22 mouse cellular contexts compared by ENCODE assay signal in genomic region chr13:56630552-56630951, GRCm38 (mm10). TPM values are rescaled to one million over a fixed set of nuclear protein-coding genes. Genes with fewer than 3 reads are reported as not detected.
A peak's percentile ranks its signal among the peaks of the same experiment; 100 is the strongest.
DNase-seq lines count a peak whose midpoint lies in the region; ATAC-seq and TF ChIP-seq lines count a peak whose summit lies in the region.
"Had no signal": no experiment of that assay in that cellular context is flagged by ENCODE, and none has a peak within 500 bp of the region (broad histone marks: within the 10 kb centered on the region; RNA-seq: fewer than 3 reads in every experiment).

No protein-coding gene starts in this region.

- no peak overlapping the region for H3K4me2 ChIP-seq in kidney, embryonic 15.5 days
- no peak overlapping the region for H3K4me2 ChIP-seq in kidney, embryonic 14.5 days (replicated peaks; ENCODE audit: low read depth, low read length)
- H3K4me2 ChIP-seq in stomach, embryonic 14.5 days (replicated peaks; ENCODE audit: low read depth, low read length): no peak overlapping the region
- H3K4me2 ChIP-seq in stomach, postnatal 0 days (replicated peaks; ENCODE audit: low read depth): no peak overlapping the region
- no peak overlapping the region for H3K4me2 ChIP-seq in hindbrain, embryonic 14.5 days (replicated peaks)
- H3K4me2 ChIP-seq: forebrain, embryonic 15.5 days; hindbrain, embryonic 15.5 days had no signal

- no peak for TF ChIP-seq EP300 in stomach, postnatal 0 days (optimal IDR thresholded peaks at IDR 0.05)

- no peak overlapping the region for H3K9ac ChIP-seq in kidney, embryonic 15.5 days
- no peak overlapping the region for H3K9ac ChIP-seq in kidney, embryonic 14.5 days (ENCODE audit: low read depth, low read length)
- H3K9ac ChIP-seq in stomach, embryonic 14.5 days (replicated peaks; ENCODE audit: low read depth, low read length): no peak overlapping the region
- H3K9ac ChIP-seq in stomach, postnatal 0 days (ENCODE audit: low read length): no peak overlapping the region
- no peak overlapping the region for H3K9ac ChIP-seq in hindbrain, embryonic 14.5 days
- H3K9ac ChIP-seq: forebrain, embryonic 15.5 days; hindbrain, embryonic 15.5 days had no signal

- H3K4me3 ChIP-seq in kidney, embryonic 15.5 days (replicated peaks): no peak overlapping the region
- no peak overlapping the region for H3K4me3 ChIP-seq in kidney, embryonic 14.5 days (ENCODE audit: low read length)
- no peak overlapping the region for H3K4me3 ChIP-seq in stomach, embryonic 14.5 days (ENCODE audit: low read depth, low read length)
- no peak overlapping the region for H3K4me3 ChIP-seq in stomach, postnatal 0 days (ENCODE audit: low read depth, low read length)
- no peak overlapping the region for H3K4me3 ChIP-seq in hindbrain, embryonic 14.5 days (replicated peaks; ENCODE audit: low read length)
- H3K4me3 ChIP-seq: forebrain, embryonic 15.5 days; hindbrain, embryonic 15.5 days; left cerebral cortex, adult 2 months; midbrain, embryonic 10.5 days had no signal

- H3K9me3 ChIP-seq in kidney, embryonic 15.5 days (replicated peaks): no peaks in the 10 kb centered on the region
- H3K9me3 ChIP-seq in kidney, embryonic 14.5 days (ENCODE audit: control insufficient read depth, low read length): no peaks in the 10 kb centered on the region
- no peaks in the 10 kb centered on the region for H3K9me3 ChIP-seq in stomach, embryonic 14.5 days (ENCODE audit: control insufficient read depth, low read depth, low read length)
- H3K9me3 ChIP-seq in stomach, postnatal 0 days (ENCODE audit: control insufficient read depth, low read length): no peaks in the 10 kb centered on the region
- H3K9me3 ChIP-seq in hindbrain, embryonic 14.5 days (ENCODE audit: control insufficient read depth, low read length): no peaks in the 10 kb centered on the region
- H3K9me3 ChIP-seq: forebrain, embryonic 15.5 days; hindbrain, embryonic 15.5 days; midbrain, embryonic 10.5 days had no signal

- H3K36me3 ChIP-seq in kidney, embryonic 15.5 days: peaks cover 71% of the 10 kb centered on the region
- H3K36me3 ChIP-seq in kidney, embryonic 14.5 days (ENCODE audit: control insufficient read depth, insufficient read depth, low read length): peaks cover 44% of the 10 kb centered on the region
- H3K36me3 ChIP-seq in stomach, embryonic 14.5 days (ENCODE audit: control insufficient read depth, insufficient read depth, low read length): peaks cover 32% of the 10 kb centered on the region
- peaks cover 2% of the 10 kb centered on the region; the same call in 1 of the 2 replicates for H3K36me3 ChIP-seq in stomach, postnatal 0 days (ENCODE audit: control insufficient read depth, insufficient read depth, low read length)
- no peaks in the 10 kb centered on the region for H3K36me3 ChIP-seq in hindbrain, embryonic 14.5 days (replicated peaks; ENCODE audit: control insufficient read depth, insufficient read depth)
- H3K36me3 ChIP-seq: forebrain, embryonic 15.5 days; hindbrain, embryonic 15.5 days; midbrain, embryonic 10.5 days had no signal

- peaks cover 31% of the 10 kb centered on the region for H3K4me1 ChIP-seq in kidney, embryonic 15.5 days
- peaks cover 23% of the 10 kb centered on the region for H3K4me1 ChIP-seq in kidney, embryonic 14.5 days (ENCODE audit: control insufficient read depth, insufficient read depth, low read length)
- H3K4me1 ChIP-seq in stomach, embryonic 14.5 days (ENCODE audit: control insufficient read depth, insufficient read depth, low read length): peaks cover 39% of the 10 kb centered on the region
- 0 out of 2 replicates have a peak, but pooled peaks cover 4% of the 10 kb centered on the region for H3K4me1 ChIP-seq in stomach, postnatal 0 days (replicated peaks; ENCODE audit: control insufficient read depth, insufficient read depth)
- no peaks in the 10 kb centered on the region for H3K4me1 ChIP-seq in hindbrain, embryonic 14.5 days (replicated peaks; ENCODE audit: control insufficient read depth, insufficient read depth, low read length)
- H3K4me1 ChIP-seq: forebrain, embryonic 15.5 days had no signal

- no peak for TF ChIP-seq CTCF in stomach, postnatal 0 days (IDR thresholded peaks at IDR 0.05; ENCODE audit: low read depth)

- no peak for ATAC-seq in kidney, embryonic 15.5 days (replicated peaks; ENCODE audit: low FRiP score)
- no peak for ATAC-seq in kidney, embryonic 14.5 days (ENCODE audit: low FRiP score, low TSS enrichment)
- ATAC-seq in stomach, embryonic 14.5 days (ENCODE audit: insufficient number of reproducible peaks, insufficient read depth, low FRiP score, low read depth): no peak
- ATAC-seq in stomach, postnatal 0 days (ENCODE audit: low FRiP score, low TSS enrichment): no peak; the same call in 1 of the 2 replicates
- ATAC-seq in hindbrain, embryonic 14.5 days (ENCODE audit: low FRiP score): no peak
- ATAC-seq: CD4-positive, CD25-positive, alpha-beta regulatory T cell, adult 4 months; forebrain, embryonic 15.5 days had no signal

- WGBS in kidney, embryonic 15.5 days: 41% methylated on average over 6 of the region's 6 CpGs
- WGBS in kidney, embryonic 14.5 days: 39% methylated on average over 6 of the region's 6 CpGs
- 39% methylated on average over 6 of the region's 6 CpGs for WGBS in stomach, embryonic 14.5 days
- WGBS in stomach, postnatal 0 days: 31% methylated on average over 6 of the region's 6 CpGs
- WGBS in large intestine, adult 2 months: 12% methylated on average over 6 of the region's 6 CpGs
- WGBS in hindbrain, embryonic 14.5 days: 46% methylated on average over 6 of the region's 6 CpGs

- H3K27me3 ChIP-seq in kidney, embryonic 15.5 days: no peaks in the 10 kb centered on the region
- no peaks in the 10 kb centered on the region for H3K27me3 ChIP-seq in kidney, embryonic 14.5 days (ENCODE audit: control insufficient read depth, insufficient read depth, low read length)
- no peaks in the 10 kb centered on the region for H3K27me3 ChIP-seq in stomach, embryonic 14.5 days (ENCODE audit: control insufficient read depth, insufficient read depth, low read length)
- no peaks in the 10 kb centered on the region for H3K27me3 ChIP-seq in stomach, postnatal 0 days (ENCODE audit: control insufficient read depth, insufficient read depth, low read length)
- no peaks in the 10 kb centered on the region for H3K27me3 ChIP-seq in hindbrain, embryonic 14.5 days (ENCODE audit: control insufficient read depth, insufficient read depth, low read length)
- H3K27me3 ChIP-seq: forebrain, embryonic 15.5 days; hindbrain, embryonic 15.5 days had no signal

- no peak for DNase-seq in stomach, postnatal 0 days (ENCODE audit: low spot score)
- DNase-seq in large intestine, adult 2 months (ENCODE audit: low read depth, low spot score): peak; percentile 62
- DNase-seq in hindbrain, embryonic 14.5 days (ENCODE audit: low spot score): no peak
- DNase-seq in embryo, embryonic 9.5 days (ENCODE audit: extremely low spot score): no peak
- DNase-seq: adrenal gland, postnatal 10 days; cerebellum, adult 8-10 months; cerebellum, postnatal 36 days; embryo, embryonic 11 days; gastrocnemius, postnatal 10 days; heart, postnatal 4 days; kidney, adult 11 months; right cerebral cortex, adult 18-20 months; right cerebral cortex, postnatal 4 days had no signal

- H3K27ac ChIP-seq in kidney, embryonic 15.5 days: 0 out of 2 replicates have a peak overlapping the region, but pooled peaks have one; percentile 47
- H3K27ac ChIP-seq in kidney, embryonic 14.5 days (ENCODE audit: low read depth, low read length): no peak overlapping the region
- peak overlapping the region; percentile 3; the same call in 1 of the 2 replicates for H3K27ac ChIP-seq in stomach, embryonic 14.5 days (ENCODE audit: low read length)
- H3K27ac ChIP-seq in stomach, postnatal 0 days (replicated peaks): no peak overlapping the region
- H3K27ac ChIP-seq in hindbrain, embryonic 14.5 days: no peak overlapping the region
- H3K27ac ChIP-seq: forebrain, embryonic 15.5 days; hindbrain, embryonic 15.5 days; kidney, postnatal 0 days; left cerebral cortex, adult 2 months; midbrain, embryonic 10.5 days had no signal

RNA-seq across cellular contexts. Expression of gene Tgfbi, which starts 21.2 kb away (rescaled TPM):
- polyA plus RNA-seq in kidney, embryonic 15.5 days (2015; fragmentation: Nextera tagmentation; extraction: Ambion mirVana): 121 and 135 TPM in 2 replicates
- polyA plus RNA-seq in kidney, embryonic 14.5 days (2014; fragmentation: Nextera tagmentation; extraction: Ambion mirVana): 76.2 and 105 TPM in 2 replicates
- polyA plus RNA-seq in stomach, embryonic 14.5 days (2014; fragmentation: Nextera tagmentation; extraction: Ambion mirVana): 123 and 134 TPM in 2 replicates
- polyA plus RNA-seq in stomach, postnatal 0 days (2015; fragmentation: Nextera tagmentation; extraction: Ambion mirVana): 140 and 149 TPM in 2 replicates
- polyA plus RNA-seq in large intestine, adult 2 months (2012; rRNA removed): 147 and 219 TPM in 2 replicates
- polyA plus RNA-seq in hindbrain, embryonic 14.5 days (2014; fragmentation: Nextera tagmentation; extraction: Ambion mirVana): 5.2 and 7.1 TPM in 2 replicates

Comparison
In these comparisons a context has a peak if more than half of its experiments do, and no peak if none do; other contexts are left out.
1. H3K27ac ChIP-seq: peak in kidney, embryonic 15.5 days (single experiment) and stomach, embryonic 14.5 days (single experiment); none in kidney, embryonic 14.5 days (single experiment), stomach, postnatal 0 days (single experiment) and hindbrain, embryonic 14.5 days (single experiment).